Mouse (Mus musculus): ENCODE results near the gene G530012D18Rik.
"Not testable (repeated sequence)": the region's sequence is repeated elsewhere in the genome, so short reads cannot be mapped to it uniquely, and the experiment has no call there.

DNA sequence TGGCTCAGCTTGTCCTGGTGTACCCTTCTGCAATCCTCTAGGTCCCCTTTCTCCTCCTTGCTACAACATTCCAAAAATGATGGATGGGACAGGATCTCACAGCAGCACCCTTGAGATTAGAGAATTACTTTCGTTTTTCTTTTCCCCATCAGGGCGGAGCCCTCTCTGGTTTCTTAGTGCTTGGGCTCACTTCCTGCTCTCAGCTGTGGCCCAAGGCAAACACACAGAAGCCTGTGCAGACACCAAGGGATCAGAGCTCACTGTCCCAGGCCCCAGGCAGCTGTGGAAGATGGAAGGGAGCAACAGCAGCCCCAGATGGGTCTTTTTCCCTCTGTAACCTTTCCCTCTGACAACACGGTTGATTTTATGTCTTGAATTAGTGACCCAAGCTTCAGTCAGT lies 49.1 kb upstream of the G530012D18Rik start:
- not testable (repeated sequence) for TF ChIP-seq HCFC1 (IDR thresholded peaks at IDR 0.05; ENCODE audit: borderline replicate concordance, insufficient read depth, low read length); ZNF384 (IDR thresholded peaks at IDR 0.05; ENCODE audit: low read depth, low read length); MAFK (IDR thresholded peaks at IDR 0.05; ENCODE audit: insufficient read depth, low read depth, low read length); CHD2 (IDR thresholded peaks at IDR 0.05; ENCODE audit: low read depth, low read length); ZC3H11A (IDR thresholded peaks at IDR 0.05; ENCODE audit: borderline replicate concordance, low read depth, low read length)
